Mouse (Mus musculus) cortical plate, adult 2 months (tissue): Measurements from ENCODE around the gene Clec1b.

Source experiments
- CTCF ChIP-seq: fragments of 200-500 bp; IDR thresholded peaks from 2 replicates; pipeline ENCODE4 v1.5.1; 2011; ENCODE audit warnings: mild to moderate bottlenecking, control low read depth, low read length; ENCODE audit not compliant: insufficient read depth; ENCODE audit errors: extremely low read depth
- POLR2A ChIP-seq: fragments of 200-500 bp; IDR thresholded peaks from 2 replicates; pipeline ENCODE4 v1.6.1; 2011; ENCODE audit warnings: mild to moderate bottlenecking, low read length, control low read depth; ENCODE audit not compliant: insufficient read depth; ENCODE audit errors: extremely low read depth

- TF ChIP-seq CTCF (no peak), POLR2A (no peak)
These were observed 40.7 kb upstream of the Clec1b start for GRCm38 (mm10) chr6:129356430-129356829.
